Mouse (Mus musculus) embryo, embryonic 11 days (tissue): ENCODE measurements around the gene Ccdc155.

ENCODE experiments used
- DNase-seq: peaks from one replicate; pipeline ENCODE4 v3.0.0-alpha.2; 2015

Gene Ccdc155

DNA sequence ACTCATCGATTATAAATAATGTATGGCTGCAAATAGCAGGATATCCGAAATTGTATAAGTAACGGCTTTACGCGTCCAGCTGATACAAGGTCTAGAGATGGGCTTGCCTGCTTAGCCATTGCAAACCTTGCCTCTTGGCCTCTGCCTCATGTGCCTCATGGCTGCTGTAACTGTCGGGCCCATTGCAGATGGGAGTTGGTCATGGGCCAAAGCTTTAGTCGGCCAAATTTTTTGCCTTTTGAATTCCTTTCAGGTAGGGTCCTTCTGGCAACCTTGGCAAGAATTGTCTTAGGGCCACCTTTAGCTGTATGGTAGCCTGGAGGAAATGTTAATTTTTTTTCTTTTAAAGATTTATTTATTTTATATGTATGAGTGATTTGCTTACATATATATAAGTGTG lies 20.1 kb upstream of the Ccdc155 start:
- DNase-seq = no peak

GRCm38 (mm10) chr7:45221680-45222079 lies 17.0 kb upstream of the Ccdc155 start:
- no peak for DNase-seq

DNA sequence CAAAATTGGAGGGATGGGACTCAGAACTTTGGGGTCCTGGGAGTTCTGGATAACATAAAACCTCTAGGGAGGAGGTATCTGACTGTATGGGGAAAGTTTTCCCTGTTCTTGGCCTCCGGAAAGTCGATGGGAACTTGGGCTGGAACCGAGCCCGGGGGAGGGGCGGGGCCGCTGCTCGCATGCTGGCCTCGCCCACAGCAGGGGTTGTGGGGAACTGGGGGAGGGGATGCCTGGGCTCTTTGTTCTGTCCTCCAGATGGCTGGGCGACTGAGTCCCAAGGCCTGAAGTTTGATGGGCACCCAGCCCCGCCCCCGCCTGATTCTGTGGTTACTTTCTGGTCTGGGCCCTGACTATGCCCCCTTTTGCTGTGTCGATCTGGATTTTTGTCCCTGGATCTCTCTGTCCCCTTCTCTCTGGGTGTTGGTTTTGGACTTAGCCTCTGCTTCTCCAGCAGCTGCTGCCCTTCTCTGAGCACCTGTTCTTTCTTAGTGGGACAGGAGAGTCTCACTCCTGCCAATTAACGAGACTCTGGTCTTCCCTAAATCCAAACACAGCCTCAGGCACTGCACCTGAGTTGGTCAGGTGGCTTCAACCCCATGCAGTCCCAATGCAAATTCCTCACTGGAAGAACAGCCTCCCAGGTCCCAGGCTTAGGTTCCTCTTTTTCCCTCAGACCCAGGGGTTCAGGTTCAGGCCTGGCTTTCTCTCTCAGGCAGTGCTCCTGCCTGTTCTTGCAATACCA lies 11.9 kb upstream of the Ccdc155 start:
- DNase-seq = peak; percentile 96

- peak; percentile 90 for DNase-seq
Measured at GRCm38 (mm10) chr7:45215673-45216441, 11.2 kb upstream of the Ccdc155 start, which contains the start of gene Tead2. TSS of gene Tead2 (plus strand) at chr7:45215753.

DNA sequence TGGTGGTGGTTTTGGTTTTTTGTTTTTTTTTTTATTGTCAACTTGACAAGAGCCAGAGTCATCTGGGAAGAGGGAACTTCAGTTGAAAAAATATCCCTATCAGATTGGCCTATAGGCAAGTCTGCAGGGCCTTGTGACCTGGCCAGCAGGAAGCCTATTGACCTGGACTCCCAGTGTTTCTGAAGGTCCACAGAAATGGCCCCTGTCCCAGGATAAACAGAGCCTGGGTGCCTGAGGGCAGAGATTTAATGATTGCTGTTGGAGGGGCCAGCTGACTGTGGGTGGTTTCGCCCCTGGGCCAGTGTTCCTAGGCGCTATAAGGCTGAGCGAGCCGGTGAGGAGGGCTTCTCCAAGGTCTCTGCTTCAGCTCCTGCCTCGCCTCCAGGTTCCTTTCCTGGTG lies 9.0 kb upstream of the Ccdc155 start:
- DNase-seq = no peak

- no peak for DNase-seq
Measured at GRCm38 (mm10) chr7:45212356-45212755, 7.7 kb upstream of the Ccdc155 start.

DNA sequence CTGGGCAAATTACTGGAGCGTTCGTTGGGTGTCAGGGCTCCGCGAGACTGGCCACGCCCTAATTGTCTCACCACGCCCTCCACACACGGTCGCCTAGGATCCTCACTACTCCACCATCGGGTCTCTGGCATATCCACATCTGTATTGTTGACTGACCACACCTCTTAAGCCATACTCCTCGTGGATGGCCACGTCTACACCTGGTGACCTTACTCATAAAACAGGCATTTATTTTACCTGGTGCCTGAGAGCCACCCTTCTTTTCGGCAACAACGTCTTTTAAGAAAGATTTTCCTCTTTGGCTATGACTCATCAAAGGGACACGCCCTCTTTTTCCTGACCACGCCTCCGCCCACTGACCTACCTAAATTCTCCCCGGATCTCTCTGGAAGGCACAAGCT lies 7.2 kb upstream of the Ccdc155 start, which contains the start of gene Dkkl1:
TSS of gene Dkkl1 (minus strand) at position 297 of the 401 bp plus-strand sequence.
- no peak for DNase-seq

GRCm38 (mm10) chr7:45211070-45211469 lies 6.4 kb upstream of the Ccdc155 start:
- no peak for DNase-seq

GRCm38 (mm10) chr7:45208260-45208659 lies 3.6 kb upstream of the Ccdc155 start:
- no peak for DNase-seq

GRCm38 (mm10) chr7:45202654-45203053 lies 2.0 kb downstream of the Ccdc155 start:
- no peak for DNase-seq

DNA sequence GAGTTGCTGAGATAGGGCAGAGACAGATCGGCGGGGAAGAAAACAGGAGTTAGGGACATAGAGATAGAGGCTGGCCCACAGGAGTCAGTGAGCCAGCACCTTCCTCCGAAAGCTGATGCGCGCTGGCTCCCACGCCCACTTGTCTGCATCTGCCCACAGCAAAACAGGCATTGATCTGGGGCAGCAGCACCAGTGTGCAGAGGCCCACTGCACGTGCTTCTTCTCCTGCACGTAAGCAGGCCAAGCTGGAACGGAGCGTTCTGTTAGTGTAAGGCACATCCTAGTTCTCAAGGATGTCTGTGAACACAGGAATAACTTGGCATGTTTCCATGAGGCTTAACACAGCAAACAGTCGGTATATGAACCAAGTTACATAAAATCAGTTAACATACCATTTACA lies 5.7 kb downstream of the Ccdc155 start:
- DNase-seq = no peak

- peak; percentile 83 for DNase-seq
Measured at GRCm38 (mm10) chr7:45198435-45198834, 6.3 kb downstream of the Ccdc155 start.

DNA sequence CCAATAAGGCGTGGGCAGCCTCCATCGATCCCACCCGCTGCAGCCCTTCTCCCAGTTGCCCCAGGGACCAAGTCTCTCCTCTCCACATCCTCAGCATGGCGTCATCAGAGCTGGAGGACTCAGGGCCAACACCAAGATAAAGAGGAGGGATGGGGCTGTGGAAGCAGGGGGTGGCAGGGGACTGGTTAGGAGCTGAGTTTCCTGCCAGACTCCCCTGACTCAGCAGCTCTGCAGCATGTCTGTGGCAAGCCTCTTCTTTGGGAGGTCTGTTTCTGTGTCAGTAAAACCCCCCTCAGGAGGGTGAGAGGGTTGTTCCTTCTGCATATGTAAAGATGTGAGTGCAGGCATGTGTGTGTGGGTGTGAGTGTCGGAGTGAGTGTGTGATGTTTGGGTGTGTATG lies 7.7 kb downstream of the Ccdc155 start:
- DNase-seq = no peak

- DNase-seq = no peak
Measured at GRCm38 (mm10) chr7:45196176-45196535, 8.5 kb downstream of the Ccdc155 start.

- no peak for DNase-seq
Measured at GRCm38 (mm10) chr7:45195341-45196175, 9.1 kb downstream of the Ccdc155 start.

GRCm38 (mm10) chr7:45193871-45194785 lies 10.6 kb downstream of the Ccdc155 start:
- DNase-seq = no peak

- no peak for DNase-seq
Measured at GRCm38 (mm10) chr7:45193406-45193805, 11.3 kb downstream of the Ccdc155 start.

DNA sequence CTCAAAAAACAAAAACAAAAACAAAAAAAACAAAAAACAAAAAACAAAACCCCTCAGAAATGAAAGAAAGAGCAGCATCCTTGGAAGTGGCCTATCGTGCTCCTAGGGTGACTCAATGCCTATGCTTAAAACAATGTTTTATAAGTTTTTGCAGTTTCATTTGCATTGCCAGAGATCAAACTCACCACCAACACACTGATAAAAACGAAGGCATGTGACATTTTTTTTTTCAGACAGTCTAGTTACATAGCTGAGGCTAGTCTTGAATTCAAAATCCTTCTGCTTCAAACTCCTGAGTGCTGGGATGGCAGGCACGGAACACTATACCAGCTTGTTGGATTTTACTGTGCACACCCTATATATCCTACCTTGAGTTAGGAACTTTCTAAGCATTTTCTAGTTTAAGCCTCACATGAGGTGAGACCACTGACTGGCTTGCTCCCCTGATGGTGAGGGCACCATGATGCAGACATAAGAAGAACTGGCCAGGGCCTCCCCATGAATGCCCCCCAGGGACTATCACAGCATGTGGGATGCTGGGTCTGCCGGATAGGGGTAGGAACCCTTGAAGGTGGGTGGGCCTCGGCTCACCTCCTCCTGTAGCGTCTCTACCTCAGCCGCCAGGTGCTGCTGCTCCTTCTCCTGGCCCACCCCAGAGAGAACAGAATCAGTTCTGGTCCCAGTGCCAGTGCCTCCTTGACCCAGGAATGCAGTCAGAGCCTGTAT lies 11.9 kb downstream of the Ccdc155 start:
- no peak for DNase-seq

DNA sequence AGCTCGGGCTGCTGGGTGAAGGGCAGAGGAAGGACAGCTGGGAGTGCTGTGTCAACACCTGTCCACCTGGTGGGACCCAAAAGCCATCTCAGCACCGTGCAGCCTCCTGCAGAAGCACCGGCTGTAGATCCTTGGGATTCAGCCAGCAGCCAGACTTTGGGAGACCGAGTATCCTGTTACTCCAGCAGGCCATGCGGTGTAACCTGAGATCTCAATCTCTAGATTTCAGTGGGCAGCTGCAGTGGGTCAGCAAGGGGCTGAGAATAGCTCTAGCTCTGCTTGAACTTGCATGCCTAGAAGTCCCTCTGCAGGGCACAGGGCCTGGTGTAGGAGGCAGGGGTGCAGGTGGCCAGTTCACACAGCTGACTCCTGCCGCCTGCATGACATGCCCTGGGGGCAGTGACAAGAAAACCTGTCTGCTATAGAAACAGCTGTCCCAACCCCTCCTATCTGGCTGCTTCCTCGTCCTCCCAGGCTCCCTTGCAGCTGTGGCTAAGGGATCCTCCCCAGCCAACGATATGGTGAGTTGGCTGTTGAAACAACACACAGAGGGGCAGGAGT lies 12.8 kb downstream of the Ccdc155 start:
- DNase-seq = peak; percentile 74

DNA sequence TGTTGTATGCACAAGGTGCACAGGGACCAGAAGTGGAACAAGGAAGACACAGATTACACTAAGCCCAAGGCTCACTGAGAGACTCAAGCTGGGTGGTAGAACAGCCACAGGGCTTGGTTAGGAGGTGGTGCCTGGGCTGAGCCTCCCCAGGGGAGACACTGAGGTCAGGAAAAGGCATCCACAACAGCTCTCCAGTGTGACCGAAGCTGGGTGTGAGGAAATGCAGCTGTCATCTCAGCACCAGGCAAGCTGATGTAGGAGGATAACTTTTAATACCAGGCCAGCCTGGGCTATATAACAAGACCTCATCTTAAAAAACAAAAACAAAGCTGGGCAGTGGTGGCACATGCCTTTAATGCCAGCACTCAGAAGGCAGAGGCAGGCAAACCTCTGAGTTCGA lies 13.5 kb downstream of the Ccdc155 start:
- DNase-seq = no peak

DNA sequence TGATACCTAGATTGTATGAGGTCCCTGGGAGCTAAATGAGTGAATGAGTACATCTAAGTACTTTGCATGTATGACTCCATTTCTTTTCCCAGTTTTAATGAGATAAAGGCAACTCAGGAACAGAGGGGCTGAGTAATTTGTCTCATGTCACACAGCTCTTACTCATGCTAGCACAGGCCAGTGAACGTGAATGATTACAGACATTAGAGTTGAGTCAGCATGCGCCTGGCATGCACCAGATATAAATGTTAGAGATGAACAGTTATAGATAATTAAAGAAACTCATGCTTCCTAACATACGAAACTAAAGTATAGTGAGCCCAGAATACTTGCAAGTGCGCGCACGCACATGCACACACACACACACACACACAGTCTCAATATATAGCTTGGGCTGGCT lies 14.5 kb downstream of the Ccdc155 start:
- DNase-seq = no peak
